ENCODE assay signal across 14 mouse cellular contexts in genomic region chr5:59847643-59848042, GRCm38 (mm10).
"Had no signal": no experiment of that assay in that cellular context is flagged by ENCODE, and none has a peak within 500 bp of the region (broad histone marks: within the 10 kb centered on the region; RNA-seq: fewer than 3 reads in every experiment).

No protein-coding gene starts in this region.

- DNase-seq: lung, adult 18-20 months; lung, embryonic 14.5 days; lung, postnatal 10 days; lung, postnatal 4 days; midbrain, embryonic 14.5 days; right cerebral cortex, postnatal 25 days; thymus, adult 18-20 months; thymus, postnatal 14 days; thymus, postnatal 36 days had no signal

- H3K4me1 ChIP-seq: midbrain, embryonic 10.5 days; midbrain, embryonic 12.5 days; neural tube, embryonic 12.5 days; stomach, embryonic 15.5 days had no signal

- H3K4me3 ChIP-seq: midbrain, embryonic 10.5 days; midbrain, embryonic 12.5 days; neural tube, embryonic 12.5 days; stomach, embryonic 15.5 days had no signal

- H3K9me3 ChIP-seq: midbrain, embryonic 10.5 days; midbrain, embryonic 12.5 days; neural tube, embryonic 12.5 days; stomach, embryonic 15.5 days had no signal

- H3K36me3 ChIP-seq: midbrain, embryonic 10.5 days; midbrain, embryonic 12.5 days; neural tube, embryonic 12.5 days; stomach, embryonic 15.5 days had no signal

- H3K27me3 ChIP-seq: midbrain, embryonic 12.5 days; neural tube, embryonic 12.5 days; stomach, embryonic 15.5 days had no signal

- H3K27ac ChIP-seq: midbrain, embryonic 10.5 days; midbrain, embryonic 12.5 days; neural tube, embryonic 12.5 days; stomach, embryonic 15.5 days; stomach, postnatal 0 days had no signal

- H3K9ac ChIP-seq: lung, embryonic 14.5 days; midbrain, embryonic 12.5 days; neural tube, embryonic 12.5 days; stomach, embryonic 15.5 days had no signal

- H3K4me2 ChIP-seq: lung, embryonic 14.5 days; midbrain, embryonic 12.5 days; neural tube, embryonic 12.5 days; stomach, embryonic 15.5 days had no signal
